Mouse (Mus musculus) kidney, postnatal 10 days (tissue): ENCODE measurements around the gene Rps16.

Experiments used
- DNase-seq: peaks from one replicate; pipeline ENCODE4 v3.0.0; 2021; ENCODE audit warnings: mixed read lengths

Rps16 gene

DNA sequence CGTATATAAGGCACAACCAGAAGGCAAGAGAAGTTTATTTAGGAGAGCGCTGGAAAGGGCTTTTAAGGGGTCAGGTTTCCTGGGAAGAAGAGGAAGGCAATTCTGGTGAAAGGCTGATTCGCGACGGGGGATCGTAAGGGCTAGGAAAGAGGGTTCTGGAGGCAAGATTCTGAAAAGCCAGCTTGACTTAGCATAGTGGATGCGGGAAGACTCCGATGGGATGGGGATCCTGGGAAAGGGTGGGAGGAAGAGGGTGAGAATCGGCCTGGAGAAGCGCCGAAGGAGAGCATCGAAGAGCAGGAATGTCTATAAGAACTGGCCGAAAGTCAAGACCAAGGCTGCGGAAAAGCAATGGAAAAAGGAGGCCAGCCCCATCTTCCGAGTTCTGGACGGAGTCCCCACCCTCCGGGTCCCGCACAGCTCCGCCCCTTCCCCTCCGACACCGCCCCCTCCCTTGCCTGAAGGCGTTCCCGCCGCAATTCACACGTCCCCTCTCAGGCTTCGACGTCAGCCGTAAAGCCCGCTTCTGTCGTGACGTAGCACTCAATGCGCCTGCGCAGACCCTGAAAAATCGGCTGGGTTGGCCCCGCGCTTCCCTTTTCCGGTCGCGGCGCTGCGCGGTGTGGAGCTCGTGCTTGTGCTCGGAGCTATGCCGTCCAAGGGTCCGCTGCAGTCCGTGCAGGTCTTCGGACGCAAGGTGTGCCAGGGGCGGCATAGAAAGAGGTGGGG is at the start of gene Rps16:
Gene Rps16 (plus strand): TSS at position 498 of the 729 bp plus-strand sequence.
- peak; percentile 99 for DNase-seq

DNA sequence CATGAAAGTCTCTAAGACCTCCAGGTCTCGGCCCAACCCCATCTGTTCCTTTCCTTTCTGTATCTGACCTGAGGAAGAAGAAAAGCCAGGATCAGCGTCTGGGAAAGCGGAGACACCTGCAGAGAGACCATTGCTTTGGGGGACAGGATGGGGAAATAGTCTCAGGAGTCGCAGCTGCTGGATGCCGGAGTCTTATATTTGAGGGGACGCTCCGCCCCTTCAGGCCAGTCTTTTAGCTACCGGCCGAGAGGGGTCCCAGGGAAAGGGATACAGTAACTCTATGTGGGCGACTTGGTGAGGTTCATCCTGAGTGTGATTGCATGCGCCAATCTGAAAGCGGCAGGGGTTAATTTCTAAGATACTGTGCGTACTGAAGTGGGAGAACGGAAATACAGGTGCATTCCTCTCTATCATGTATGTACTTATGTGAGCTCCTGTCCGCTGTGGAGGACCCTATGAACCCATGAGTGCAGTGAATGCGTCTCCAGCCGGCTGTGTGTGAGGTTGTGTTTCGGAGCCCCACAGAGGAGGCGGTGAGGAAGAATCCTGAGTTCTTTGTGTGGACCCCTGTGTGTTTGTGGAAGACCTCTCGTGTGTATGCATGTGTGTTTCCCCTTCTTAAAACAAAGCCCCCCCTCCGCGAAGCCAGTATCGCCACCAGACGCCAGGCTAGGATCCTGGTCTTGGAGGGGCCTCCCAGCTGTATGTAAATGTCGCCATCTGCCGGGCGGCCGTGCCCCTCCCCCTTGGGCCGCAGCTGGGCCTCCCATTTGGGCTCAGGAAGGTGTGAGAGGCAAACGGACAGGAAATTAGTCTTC is 48.6 kb upstream of the Rps16 start, which contains the start of gene Dll3:
Gene Dll3 (minus strand): TSS at position 623 of the 818 bp plus-strand sequence.
- peak; percentile 78 for DNase-seq

DNA sequence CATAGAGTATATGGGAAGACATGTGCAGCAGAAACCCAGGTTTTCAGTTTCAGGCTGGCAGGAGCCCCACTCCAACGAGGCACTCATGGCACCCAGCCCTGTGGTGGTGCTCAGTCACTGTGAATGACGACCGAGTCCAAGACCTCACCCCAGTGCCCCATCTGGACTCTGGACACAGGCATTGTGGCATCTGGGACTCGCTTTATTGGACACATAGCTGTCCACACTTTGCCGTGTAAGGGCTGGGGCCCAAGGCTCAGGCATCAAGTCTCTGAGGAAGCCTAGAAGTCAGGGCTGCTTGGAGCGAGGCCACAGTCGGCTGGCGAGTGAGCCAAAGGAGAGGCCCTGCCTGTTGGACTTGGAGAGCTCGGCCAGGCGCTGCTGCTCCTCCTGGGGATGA is 44.8 kb upstream of the Rps16 start:
- DNase-seq = no peak

DNA sequence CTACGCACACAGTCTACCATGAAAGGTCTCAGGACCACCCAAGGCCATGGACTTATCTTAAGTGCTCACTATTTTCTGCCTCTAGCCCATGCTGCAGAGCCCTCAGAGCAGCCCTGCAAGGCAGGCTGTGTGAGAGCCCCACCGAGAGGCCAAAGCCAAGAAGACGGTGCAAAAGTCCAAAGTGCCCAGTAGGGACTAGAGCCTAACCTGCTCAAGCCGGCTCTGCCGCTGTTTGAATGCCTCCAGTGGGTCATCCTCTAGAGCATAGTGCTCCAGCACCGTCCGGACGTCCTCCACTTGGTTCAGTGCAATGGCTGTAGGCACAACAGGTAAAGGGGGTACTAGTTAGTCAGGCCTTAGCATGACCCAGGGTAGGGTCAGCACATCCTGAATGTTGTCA is 44.2 kb upstream of the Rps16 start:
- DNase-seq = peak; percentile 47

DNA sequence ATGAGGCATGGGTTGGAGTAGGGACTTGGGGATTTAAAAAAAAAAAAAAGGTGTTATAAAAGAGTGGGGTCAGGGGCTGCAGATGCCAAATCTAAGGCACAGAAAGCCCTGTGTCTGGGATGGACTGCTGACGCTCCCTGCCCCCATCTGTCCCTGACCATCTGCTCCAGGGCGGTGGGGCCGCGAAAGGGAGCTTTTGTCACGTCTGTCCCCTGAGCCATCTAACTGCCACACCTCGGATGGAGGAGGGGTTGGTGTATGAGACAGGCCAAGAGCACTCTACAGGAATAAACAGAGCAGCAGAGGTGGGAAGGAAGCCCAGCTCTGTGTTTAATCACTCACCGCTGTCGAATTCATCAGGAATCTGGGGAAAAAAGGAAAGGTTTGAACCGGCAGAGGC is 40.7 kb upstream of the Rps16 start:
- no peak for DNase-seq

DNA sequence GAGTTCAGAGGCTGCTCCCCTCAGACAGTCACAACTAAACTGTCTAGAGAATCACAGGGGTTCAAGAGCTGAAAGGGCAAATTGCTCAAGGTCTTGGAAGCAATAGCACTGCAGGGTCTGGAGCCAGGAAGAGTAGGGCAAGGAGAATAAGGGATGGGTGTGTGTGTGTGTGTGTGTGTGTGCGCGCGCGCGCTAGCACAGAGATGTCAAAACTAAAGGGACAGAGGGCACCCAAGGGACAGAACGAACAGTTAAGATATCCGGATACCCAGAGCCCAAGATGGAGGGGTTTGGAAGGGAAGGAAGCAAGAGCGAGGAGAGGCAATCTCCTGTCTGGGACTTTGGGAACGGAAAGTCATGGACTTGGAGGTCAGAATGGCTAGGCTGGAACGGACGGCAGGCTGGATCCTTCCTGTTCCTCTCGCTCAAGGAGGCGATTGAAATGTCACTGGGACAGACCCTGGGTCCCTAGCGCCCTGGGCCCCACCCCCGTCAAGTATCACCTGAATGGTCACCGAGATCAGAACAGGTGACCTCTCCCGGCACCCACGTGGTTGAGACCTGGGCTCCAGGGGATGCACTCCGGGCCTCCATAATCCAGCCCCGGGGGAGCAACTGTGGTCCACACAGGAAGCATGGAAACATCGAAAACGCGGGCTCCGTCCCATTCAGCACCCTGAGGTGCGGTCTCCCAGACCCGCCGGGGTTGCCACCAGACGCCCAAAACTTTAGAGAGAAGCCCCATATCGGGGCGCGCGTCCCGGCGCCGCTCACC is 39.1 kb upstream of the Rps16 start:
- no peak for DNase-seq

DNA sequence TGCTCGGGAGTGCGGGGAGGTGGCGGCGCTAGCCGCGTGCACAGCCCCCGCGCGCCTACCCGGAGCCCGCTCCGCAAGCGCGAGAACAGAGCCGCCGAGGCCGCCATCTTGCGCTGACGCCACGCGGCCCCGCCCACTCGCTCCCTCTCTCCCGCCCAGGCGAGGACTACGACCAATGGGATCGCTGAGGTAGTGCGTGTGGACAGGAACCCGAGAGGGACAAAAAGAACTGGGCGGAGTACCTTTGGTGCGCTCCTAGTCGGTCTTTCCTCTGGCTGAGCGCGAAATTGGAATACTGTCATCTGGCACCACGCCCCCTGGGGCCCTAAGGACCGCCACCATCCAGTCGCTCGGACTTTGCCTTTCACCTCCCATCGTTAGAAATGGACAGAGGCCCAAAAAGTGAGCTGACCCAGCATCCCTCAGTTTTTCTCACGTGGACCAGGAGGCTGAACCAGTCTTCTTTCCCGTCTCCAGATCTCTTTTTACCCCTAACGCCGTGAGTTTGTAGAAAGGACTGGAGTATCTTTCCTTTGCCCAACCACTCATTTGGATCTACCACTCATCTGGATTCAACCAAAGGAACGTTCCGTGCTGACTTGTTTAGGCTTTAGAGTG is 38.4 kb upstream of the Rps16 start, which contains the start of gene Timm50:
Gene Timm50 (minus strand): TSS at position 147 of the 618 bp plus-strand sequence.
- DNase-seq = peak; percentile 99

DNA sequence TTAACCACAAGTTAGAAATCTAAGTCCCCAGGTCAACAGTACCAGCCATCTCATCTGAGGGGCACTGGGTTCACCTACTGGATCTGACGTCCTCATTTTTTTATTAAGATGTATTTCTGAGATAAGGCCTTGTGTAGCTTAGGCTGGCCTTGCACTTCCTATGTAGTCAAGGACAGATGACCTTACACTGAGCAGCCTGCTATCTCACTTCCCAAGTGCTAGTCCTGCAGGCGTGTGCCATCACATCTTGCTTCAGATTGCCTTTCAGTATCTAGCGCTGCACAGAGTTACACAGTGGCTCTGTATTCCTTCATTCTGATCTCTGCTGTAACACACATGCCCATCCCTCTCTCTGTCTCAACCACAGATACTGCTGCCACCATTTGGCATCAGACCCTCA is 32.4 kb upstream of the Rps16 start:
- no peak for DNase-seq

DNA sequence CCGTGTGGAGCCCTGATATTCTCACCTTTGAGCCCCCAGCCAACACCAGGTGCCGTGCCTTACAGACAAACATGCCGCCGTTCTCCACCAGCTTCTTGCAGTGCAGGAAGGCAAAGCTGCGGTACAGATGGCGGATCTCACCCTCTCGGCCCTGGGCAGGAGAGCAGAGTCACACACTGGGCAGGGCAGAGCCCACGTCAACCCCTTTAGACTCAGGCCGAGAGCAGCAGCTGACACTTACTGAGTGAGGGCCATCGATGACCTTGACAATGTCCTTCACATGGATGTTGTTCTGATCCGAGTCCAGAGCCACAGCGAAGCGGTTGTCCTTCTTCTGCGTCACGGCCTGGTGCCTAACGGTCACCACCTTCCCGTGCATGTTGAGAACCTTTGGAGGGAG is 31.7 kb upstream of the Rps16 start:
- no peak for DNase-seq

DNA sequence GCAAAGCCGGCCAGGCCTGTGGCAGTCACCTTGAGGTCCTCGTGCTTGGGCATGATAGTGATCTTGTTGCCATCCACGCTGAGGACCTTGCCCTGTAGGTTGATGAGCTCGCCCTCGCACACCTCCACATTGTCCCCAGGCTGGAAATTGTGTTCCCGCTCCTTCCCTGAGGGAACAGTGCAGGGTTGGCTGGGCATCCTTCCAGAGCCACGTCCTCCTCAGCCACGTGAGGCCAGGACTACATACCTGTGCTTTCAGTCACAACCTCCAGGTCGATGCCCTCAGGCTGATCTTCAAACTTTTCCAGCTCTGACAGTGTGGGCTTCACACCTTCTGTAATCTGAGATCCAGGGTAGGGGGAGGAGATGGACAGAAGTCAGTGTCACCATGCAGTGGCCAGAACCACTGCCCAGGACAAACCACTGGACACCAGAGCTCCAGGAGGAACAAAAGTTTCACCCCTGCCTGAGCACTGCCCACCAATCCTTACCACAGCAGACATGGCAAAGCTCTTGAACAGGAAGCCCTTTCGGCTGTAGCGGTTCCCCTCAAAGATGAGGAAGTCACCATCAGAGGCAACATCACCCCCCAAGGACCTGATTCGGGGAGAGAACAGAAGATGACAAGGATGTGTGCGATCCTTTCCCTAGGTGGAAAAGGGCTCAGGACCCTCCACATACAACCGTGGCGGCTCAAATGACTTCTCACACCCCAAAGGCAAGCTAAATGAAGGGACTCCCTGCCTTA is 28.3 kb upstream of the Rps16 start:
- DNase-seq = no peak

DNA sequence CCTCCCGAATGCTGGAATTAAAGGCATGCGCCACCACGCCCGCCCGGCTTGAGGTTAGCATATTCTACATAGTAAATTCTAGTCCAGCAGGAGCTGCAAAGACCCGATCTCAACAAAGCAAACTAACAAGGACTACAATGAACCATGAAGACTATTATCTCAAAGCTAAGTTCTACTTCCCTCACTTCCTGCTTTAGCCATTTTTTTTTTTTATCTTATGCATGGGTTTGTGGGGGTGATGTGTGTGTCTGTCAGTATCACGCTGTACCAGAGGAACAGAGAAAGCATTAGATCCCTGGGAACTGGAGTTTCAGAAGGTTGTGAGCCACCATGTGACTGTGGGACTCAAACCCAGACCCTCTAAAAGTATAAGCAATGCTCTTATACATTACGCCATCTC is 25.2 kb upstream of the Rps16 start:
- DNase-seq = no peak

DNA sequence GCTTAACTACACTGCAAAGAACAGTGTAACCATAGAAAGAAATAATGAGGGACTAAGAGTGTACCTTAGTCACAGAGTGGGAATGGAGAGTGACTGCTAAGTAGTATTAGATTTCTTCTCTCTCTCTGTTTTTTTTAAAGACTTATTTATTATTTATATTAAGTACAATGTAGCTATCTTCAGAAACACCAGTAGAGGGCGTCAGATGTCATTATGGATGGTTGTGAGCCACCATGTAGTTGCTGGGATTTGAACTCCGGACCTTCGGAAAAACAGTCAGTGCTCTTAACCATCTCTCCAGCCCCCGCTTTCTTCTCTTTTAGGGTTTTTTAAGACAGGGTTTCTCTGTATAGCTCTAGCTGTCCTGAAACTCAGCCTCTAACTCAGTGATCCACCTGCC is 24.0 kb upstream of the Rps16 start:
- DNase-seq = no peak

DNA sequence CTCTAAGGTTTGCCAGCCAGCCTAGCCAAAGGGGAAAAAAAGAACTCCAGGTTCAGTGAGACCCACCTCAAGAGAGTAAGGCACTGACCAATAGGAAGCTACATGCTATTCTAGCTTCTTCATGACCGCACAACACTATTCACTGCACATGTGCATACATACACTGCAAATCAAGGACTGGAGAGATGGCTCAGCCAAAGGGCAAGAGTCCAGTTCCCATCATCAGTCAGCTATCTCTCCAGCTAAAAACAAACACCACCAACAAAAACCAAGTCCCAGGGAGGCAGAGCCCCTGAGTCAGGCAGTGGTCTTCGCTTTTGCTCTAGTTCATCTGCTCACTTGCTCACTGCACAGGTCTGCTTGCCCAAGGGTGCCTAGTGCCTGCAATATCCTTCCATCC is 22.2 kb upstream of the Rps16 start:
- DNase-seq = no peak

DNA sequence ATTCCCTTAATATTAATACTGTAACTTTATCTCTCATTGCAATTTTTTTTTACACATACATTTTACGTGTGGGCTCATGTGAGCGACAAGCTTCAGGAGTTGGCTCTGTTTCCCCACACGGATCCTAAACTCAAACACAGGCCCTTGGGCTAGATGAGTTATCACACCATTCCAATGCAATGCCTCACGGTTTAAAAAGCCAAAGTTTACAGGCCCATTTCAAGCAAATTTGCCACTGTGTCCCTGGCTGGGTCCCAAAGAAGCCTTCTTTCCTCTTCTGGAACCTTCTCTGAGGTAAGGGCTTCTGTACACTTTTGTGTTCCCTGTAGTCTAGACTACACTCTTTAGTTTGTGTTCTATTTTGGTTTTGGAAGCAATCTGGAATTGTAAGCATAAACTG is 15.9 kb upstream of the Rps16 start:
- no peak for DNase-seq

DNA sequence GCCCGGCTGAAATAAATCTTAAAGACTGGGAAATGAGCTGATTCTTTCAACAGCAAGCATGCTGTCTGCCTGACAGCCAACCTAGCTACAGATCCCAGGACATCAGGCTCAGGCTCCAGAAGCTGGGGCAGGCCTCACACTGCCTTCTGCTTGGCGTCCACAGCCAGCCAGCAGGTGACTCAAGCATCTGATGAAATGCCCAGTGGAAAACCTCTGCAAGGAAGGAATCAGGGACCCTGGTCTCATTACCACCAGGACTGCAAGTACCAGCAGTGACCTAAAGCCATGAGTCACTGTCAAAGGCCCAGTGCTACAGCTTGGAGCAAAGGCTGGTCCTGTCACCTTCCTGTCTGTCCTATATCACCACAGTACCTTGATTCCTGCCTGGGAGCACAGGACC is 15.0 kb upstream of the Rps16 start:
- no peak for DNase-seq

DNA sequence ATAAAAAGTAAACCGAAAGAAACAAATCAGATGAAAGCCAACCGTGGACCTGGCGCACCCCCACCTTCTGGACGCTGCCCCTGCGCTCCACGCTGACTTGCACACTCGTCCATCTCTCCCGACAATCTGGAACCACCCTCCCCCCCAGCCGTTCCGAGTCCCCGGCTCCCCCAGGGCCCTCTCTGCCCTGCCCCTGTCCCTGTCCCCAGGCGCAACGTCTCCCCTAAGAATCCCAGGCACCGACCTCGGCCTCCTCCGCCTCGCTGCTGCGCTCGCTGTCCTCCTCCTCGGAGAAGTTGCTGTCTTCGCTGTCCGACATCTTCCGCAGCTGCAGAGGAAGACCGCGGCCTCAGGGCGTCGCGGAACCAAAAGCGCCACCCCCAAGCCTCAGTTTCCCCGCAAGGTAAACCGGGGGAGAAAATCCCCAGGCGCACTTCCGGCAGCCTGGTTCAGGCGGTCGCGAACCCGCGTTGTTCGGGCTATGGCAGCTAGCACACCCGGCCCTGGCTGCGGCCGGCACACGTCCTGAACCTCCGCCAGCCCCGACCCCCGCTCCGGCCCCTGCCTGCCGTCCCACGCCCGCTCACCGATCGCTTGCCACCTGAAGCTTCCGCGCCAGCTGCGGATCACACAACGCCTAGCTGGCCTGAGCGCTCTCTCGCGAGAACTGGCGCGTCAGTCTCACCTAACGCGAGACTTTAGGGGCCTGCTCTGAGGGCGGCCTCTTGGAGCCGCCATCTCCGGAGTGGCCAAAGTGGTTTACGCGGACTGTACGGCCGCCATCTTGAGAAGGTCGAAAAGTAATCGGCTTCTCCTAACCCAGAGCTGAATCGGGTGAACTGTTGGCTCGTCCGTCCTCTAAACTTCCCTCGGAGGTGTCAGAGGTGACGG is 12.1 kb upstream of the Rps16 start, which contains the start of gene Supt5:
Gene Supt5 (minus strand): TSS at position 639 of the 891 bp plus-strand sequence.
- peak; percentile 99 for DNase-seq

DNA sequence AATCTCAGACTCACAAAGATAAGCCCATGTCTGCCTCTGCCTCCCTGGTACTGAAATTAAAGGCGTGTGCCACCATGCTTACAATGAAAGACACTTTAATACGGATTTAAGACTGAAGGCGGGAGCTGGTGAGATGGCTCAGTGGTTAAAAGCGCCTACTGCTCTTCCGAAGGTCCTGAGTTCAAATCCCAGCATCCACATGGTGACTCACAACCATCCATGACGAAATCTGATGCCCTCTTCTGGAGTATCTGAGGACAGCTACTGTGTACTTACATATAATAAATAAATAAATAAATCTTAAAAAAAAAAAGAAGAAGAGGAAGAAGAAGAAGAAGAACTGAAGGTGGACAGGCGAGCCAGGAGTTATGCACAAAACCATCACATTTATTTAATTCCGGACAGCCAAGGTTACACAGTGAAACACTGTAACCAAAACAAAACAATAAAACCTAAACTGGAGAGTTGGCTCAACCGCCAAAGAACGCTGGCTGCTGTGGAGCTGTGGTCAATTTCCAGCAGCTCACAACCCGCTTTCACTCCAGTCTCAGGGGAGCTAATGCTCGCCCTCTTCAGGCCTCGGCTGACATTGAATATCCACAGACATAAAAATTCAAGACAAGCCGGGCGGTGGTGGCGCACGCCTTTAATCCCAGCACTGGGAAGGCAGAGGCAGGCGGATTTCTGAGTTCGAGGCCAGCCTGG is 11.1 kb upstream of the Rps16 start:
- peak; percentile 71 for DNase-seq

DNA sequence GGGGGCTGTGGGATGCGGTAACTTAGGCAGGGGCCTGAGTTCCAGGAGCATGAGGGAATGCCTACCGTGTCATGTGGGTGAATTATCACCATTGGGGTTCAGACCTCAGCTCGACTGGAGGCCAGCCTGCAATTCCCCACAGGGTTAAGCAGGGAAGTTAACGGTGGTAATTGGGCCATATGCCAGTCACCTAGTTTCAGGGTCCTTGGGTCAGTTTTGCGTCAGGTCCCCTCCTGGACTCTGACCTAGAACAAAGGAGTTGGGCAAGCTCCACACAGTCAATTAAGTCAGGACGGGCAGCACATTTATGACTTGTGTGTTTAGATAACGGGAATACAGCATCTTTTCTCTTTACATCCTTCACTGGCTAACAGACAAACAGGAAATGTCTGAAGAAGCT is 9.1 kb upstream of the Rps16 start:
- DNase-seq = no peak

DNA sequence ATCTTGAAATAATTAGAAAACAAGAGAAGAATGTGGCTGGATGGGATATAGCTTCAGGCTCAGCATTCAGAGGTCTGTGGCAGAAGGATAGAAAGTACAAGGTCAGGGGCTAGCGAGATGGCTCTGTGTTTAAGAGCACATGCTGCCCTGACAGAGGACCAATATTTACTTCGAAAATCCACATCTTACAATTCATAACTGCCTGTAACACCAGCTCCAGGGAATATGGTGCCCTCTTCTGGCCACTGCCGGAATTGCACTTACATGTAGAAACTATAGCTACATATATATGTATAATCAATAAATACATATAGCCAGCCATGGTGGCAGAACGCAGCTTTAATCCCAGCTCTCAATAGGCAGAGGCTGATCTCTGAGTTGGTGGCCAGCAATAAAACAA is 5.8 kb upstream of the Rps16 start:
- peak; percentile 78 for DNase-seq

DNA sequence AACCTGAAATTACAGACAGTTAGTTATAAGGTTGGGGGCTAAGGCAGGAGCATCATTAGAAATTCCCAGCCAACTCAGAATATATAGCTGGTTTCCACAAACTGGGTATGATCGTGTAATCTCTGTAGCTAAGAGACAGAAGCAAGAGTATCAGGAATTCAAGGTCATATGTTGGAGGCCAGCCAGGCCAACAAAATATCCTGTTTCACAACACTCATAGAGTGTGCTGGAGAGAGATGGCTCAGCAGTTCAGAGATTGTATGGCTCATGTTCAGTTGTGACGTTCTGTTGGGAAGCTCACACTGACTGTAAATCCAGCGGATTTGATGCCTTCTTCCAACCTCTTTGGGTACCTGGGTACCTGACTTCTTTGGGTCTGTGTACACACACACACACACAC is 2.7 kb upstream of the Rps16 start:
- DNase-seq = peak; percentile 36
